Mouse (Mus musculus): Measurements from ENCODE around the gene Hddc3. TPM values are rescaled to one million over a fixed set of nuclear protein-coding genes. Genes with fewer than 3 reads are reported as not detected.
A peak's percentile ranks its signal among the peaks of the same experiment; 100 is the strongest.
"Not testable (repeated sequence)": the region's sequence is repeated elsewhere in the genome, so short reads cannot be mapped to it uniquely, and the experiment has no call there.

Hddc3 gene
- polyA plus RNA-seq, 1 experiment from 2014 or later = 6.8 TPM

GRCm38 (mm10) chr7:80317439-80318115 is 25.3 kb upstream of the Hddc3 start:
- ATAC-seq = no peak
- Histone ChIP-seq H3K9me3 (replicated peaks) (no peaks in the 10 kb centered on the region), H3K27me3 (replicated peaks) (no peaks in the 10 kb centered on the region), H3K9ac (no peak overlapping the region), H3K4me2 (no peak overlapping the region), H3K4me3 (no peak overlapping the region), H3K36me3 (peaks cover 84% of the 10 kb centered on the region), H3K27ac (no peak overlapping the region), H3K4me1 (peaks cover 8% of the 10 kb centered on the region)
- 71% methylated on average over 1 of the region's 1 CpGs for WGBS (ENCODE audit: insufficient replicate concordance)

GRCm38 (mm10) chr7:80318670-80319069 is 24.2 kb upstream of the Hddc3 start:
- no peak overlapping the region for H3K4me2 ChIP-seq
- H3K27me3 ChIP-seq (replicated peaks) = no peaks in the 10 kb centered on the region
- 92% methylated on average over 4 of the region's 4 CpGs for WGBS (ENCODE audit: insufficient replicate concordance)
- no peak overlapping the region for H3K4me3 ChIP-seq
- H3K27ac ChIP-seq = 0 out of 2 replicates have a peak overlapping the region, but pooled peaks have one; percentile 21
- no peak overlapping the region for H3K9ac ChIP-seq
- no peaks in the 10 kb centered on the region for H3K9me3 ChIP-seq (replicated peaks)
- no peak for ATAC-seq
- H3K4me1 ChIP-seq = peaks cover 19% of the 10 kb centered on the region
- peaks cover 73% of the 10 kb centered on the region for H3K36me3 ChIP-seq

DNA sequence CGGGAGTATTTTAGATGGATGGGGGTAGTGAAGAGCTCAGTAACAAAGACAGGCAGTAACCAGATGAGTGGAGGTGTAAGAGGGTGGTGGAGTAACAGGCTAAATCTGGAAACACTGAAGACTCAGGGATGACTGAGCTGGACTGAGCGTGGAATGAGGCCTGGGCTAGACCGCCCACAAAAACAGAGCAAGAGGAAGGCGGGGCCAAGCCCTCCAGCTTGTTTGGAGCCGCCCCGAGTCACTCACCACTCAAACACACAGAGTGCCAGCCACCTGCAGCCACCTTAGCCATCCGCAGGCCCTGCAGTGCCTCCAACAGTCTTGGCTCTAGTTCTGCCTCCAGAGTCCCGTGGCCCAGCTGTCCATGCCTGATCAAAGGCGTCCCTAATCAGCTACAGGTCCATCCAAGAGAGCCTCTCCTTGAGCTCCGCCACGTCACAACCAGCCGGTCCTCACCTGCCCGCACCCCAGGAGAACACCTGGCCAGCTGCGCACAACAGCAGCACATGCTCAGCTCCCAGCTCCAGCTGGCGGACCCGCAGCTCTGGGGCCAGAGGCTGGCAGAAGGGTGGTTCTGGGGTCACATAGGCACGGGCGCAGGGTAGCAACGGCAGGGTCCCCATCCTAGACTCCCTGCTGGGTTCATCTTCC is 22.9 kb upstream of the Hddc3 start:
- Histone ChIP-seq H3K9ac (no peak overlapping the region), H3K27me3 (replicated peaks) (no peaks in the 10 kb centered on the region), H3K4me1 (peaks cover 21% of the 10 kb centered on the region), H3K27ac (no peak overlapping the region), H3K36me3 (peaks cover 61% of the 10 kb centered on the region), H3K4me2 (no peak overlapping the region), H3K4me3 (no peak overlapping the region), H3K9me3 (replicated peaks) (no peaks in the 10 kb centered on the region)
- no peak for ATAC-seq
- WGBS (ENCODE audit: insufficient replicate concordance) = 82% methylated on average over 19 of the region's 19 CpGs

DNA sequence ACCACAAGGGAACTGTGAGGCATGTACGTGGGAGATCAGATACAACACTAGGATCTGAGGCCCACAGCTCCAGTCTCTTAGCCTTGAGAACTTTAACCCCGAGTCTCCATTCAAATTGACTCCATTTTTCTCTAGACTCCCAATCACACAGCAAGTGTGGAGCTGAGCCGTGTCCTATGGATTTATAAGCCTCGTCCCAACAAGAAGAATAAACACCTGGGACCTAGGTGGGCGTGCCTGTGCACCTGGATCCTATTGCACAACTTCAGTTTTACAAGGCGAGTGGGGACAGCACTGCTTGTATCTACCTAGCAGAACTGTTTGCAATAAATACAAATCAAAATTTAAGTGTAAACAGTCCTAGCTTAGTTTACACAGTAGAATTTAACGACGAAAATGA is 19.6 kb upstream of the Hddc3 start:
- peaks cover 62% of the 10 kb centered on the region for H3K36me3 ChIP-seq
- 13% methylated on average over 8 of the region's 8 CpGs for WGBS (ENCODE audit: insufficient replicate concordance)
- H3K27me3 ChIP-seq (replicated peaks) = no peaks in the 10 kb centered on the region
- H3K27ac ChIP-seq = peak overlapping the region; percentile 74
- H3K4me2 ChIP-seq = peak overlapping the region; percentile 87
- H3K9ac ChIP-seq = peak overlapping the region; percentile 76
- H3K4me1 ChIP-seq = peaks cover 25% of the 10 kb centered on the region
- peak overlapping the region; percentile 69 for H3K4me3 ChIP-seq
- ATAC-seq = no peak
- no peaks in the 10 kb centered on the region for H3K9me3 ChIP-seq (replicated peaks)

- WGBS (ENCODE audit: insufficient replicate concordance) = 2% methylated on average over 38 of the region's 38 CpGs
- H3K9me3 ChIP-seq (replicated peaks) = no peaks in the 10 kb centered on the region
- H3K27ac ChIP-seq = peak within 1 kb of the TSS; percentile 74
- peak within 1 kb of the TSS; percentile 76 for H3K9ac ChIP-seq
- peaks cover 62% of the 10 kb centered on the region for H3K36me3 ChIP-seq
- no peaks in the 10 kb centered on the region for H3K27me3 ChIP-seq (replicated peaks)
- H3K4me1 ChIP-seq = peaks cover 25% of the 10 kb centered on the region
- peak within 1 kb of the TSS; percentile 87 for H3K4me2 ChIP-seq
- H3K4me3 ChIP-seq = peak within 1 kb of the TSS; percentile 69
- peak; percentile 99 for ATAC-seq
These were observed 18.7 kb upstream of the Hddc3 start, which contains the start of gene Rccd1 for GRCm38 (mm10) chr7:80324043-80324815. Rccd1 (minus strand) TSS chr7:80324454.

- Histone ChIP-seq H3K4me1 (peaks cover 25% of the 10 kb centered on the region), H3K4me3 (peak overlapping the region; percentile 69; the same call in 1 of the 2 replicates), H3K27ac (peak overlapping the region; percentile 74), H3K9ac (0 out of 2 replicates have a peak overlapping the region, but pooled peaks have one; percentile 8), H3K4me2 (peak overlapping the region; percentile 87), H3K36me3 (peaks cover 62% of the 10 kb centered on the region)
- not testable (repeated sequence) for ATAC-seq; H3K9me3 ChIP-seq (replicated peaks); H3K27me3 ChIP-seq (replicated peaks)
- WGBS (ENCODE audit: insufficient replicate concordance) = 36% methylated on average over 5 of the region's 5 CpGs
These were observed 18.1 kb upstream of the Hddc3 start for GRCm38 (mm10) chr7:80324816-80325119.

DNA sequence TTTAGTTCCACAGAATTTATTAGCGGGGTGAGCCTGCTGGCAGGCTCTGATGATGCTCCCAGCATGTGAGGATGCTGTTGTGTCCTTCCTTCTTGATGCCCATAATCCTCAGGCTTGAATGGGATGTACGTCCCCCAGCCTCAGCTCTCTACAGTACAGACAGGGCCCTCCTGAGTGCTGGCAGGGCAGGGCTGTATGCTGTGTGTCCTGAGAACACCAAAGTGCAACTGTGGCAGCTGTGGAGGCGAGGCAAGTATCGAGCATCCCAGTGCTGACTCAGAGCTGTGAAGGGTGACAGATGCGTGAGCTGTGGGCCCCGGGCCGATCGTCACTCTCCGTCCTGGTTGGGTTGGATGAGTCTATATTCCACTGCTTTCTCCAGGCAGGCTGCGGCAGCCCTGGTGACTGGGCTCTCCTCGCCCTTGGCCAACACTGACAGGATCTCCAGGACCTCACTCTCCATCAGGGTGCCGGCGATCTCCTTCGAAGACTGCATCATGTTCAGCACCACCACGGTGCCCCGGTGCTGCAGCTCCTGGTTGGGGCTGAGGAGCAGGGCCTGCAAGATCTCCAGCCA is 17.5 kb upstream of the Hddc3 start:
- peaks cover 25% of the 10 kb centered on the region for H3K4me1 ChIP-seq
- no peak for ATAC-seq
- 89% methylated on average over 16 of the region's 16 CpGs for WGBS (ENCODE audit: insufficient replicate concordance)
- peaks cover 62% of the 10 kb centered on the region for H3K36me3 ChIP-seq
- no peak overlapping the region for H3K4me3 ChIP-seq
- no peaks in the 10 kb centered on the region for H3K27me3 ChIP-seq (replicated peaks)
- 0 out of 2 replicates have a peak overlapping the region, but pooled peaks have one; percentile 8 for H3K9ac ChIP-seq
- H3K4me2 ChIP-seq = peak overlapping the region; percentile 87; the same call in 1 of the 2 replicates
- no peaks in the 10 kb centered on the region for H3K9me3 ChIP-seq (replicated peaks)
- H3K27ac ChIP-seq = peak overlapping the region; percentile 18

- no peak for ATAC-seq
- 90% methylated on average over 19 of the region's 19 CpGs for WGBS (ENCODE audit: insufficient replicate concordance)
- Histone ChIP-seq H3K27ac (no peak overlapping the region), H3K4me1 (peaks cover 25% of the 10 kb centered on the region), H3K4me2 (no peak overlapping the region), H3K27me3 (replicated peaks) (no peaks in the 10 kb centered on the region), H3K4me3 (no peak overlapping the region), H3K36me3 (peaks cover 62% of the 10 kb centered on the region), H3K9me3 (replicated peaks) (no peaks in the 10 kb centered on the region), H3K9ac (no peak overlapping the region)
These were observed 16.8 kb upstream of the Hddc3 start for GRCm38 (mm10) chr7:80326076-80326475.

GRCm38 (mm10) chr7:80330278-80330677 is 12.6 kb upstream of the Hddc3 start:
- no peaks in the 10 kb centered on the region for H3K9me3 ChIP-seq (replicated peaks)
- H3K27ac ChIP-seq = no peak overlapping the region
- H3K4me1 ChIP-seq = peaks cover 2% of the 10 kb centered on the region
- H3K4me2 ChIP-seq = no peak overlapping the region
- peaks cover 99% of the 10 kb centered on the region for H3K36me3 ChIP-seq
- no peak overlapping the region for H3K9ac ChIP-seq
- H3K4me3 ChIP-seq = no peak overlapping the region
- WGBS (ENCODE audit: insufficient replicate concordance) = 83% methylated on average over 8 of the region's 8 CpGs
- no peaks in the 10 kb centered on the region for H3K27me3 ChIP-seq (replicated peaks)
- no peak for ATAC-seq

DNA sequence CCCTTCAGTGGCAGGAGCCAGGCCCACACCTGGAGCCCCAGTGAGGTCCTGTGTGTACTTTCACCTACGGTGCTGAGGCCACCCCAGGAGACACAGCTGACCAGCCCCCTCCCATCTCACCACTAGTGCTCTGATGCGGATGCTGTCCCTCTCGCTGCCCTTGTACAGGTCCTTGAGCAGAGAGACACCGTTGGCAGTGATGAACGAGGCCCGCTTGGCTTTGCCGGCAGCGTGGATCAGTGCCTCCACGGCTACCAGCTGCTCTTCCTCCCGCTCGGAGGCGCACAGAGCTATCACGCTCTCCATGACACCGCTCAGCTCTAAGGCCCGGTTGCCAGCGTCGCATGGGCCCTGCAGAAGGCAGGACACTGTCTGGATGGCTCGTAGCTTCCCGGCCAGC is 11.5 kb upstream of the Hddc3 start:
- no peak for ATAC-seq
- no peak overlapping the region for H3K27ac ChIP-seq
- no peak overlapping the region for H3K9ac ChIP-seq
- H3K27me3 ChIP-seq (replicated peaks) = no peaks in the 10 kb centered on the region
- H3K36me3 ChIP-seq = peaks cover 99% of the 10 kb centered on the region
- H3K4me1 ChIP-seq = no peaks in the 10 kb centered on the region
- H3K9me3 ChIP-seq (replicated peaks) = no peaks in the 10 kb centered on the region
- 91% methylated on average over 19 of the region's 19 CpGs for WGBS (ENCODE audit: insufficient replicate concordance)
- H3K4me2 ChIP-seq = no peak overlapping the region
- no peak overlapping the region for H3K4me3 ChIP-seq

DNA sequence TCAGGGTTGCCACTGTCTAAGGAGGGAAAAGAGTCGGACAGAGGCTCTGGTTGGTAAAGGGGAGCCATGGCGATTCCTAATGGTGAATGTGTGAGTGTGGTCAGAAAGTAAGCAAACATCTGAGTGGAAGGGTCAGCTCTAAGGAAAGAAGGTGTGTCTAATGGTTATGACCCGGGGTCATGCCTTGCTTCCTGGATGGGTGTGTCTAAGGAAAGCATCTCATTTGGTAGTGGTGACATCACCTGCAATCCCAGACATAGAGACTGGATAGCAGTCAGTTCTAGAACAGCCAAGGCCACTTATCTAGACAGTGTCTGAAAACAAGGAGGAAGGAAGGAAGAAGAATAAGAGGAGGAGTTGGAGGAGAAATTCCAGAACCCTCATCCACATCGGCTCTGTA is 8.1 kb upstream of the Hddc3 start:
- H3K9ac ChIP-seq = no peak overlapping the region
- H3K4me3 ChIP-seq = no peak overlapping the region
- ATAC-seq = no peak
- peaks cover 9% of the 10 kb centered on the region for H3K4me1 ChIP-seq
- no peak overlapping the region for H3K27ac ChIP-seq
- H3K36me3 ChIP-seq = peaks cover 82% of the 10 kb centered on the region
- no peak overlapping the region for H3K4me2 ChIP-seq
- 75% methylated on average over 4 of the region's 4 CpGs for WGBS (ENCODE audit: insufficient replicate concordance)
- H3K9me3 ChIP-seq (replicated peaks) = no peaks in the 10 kb centered on the region
- no peaks in the 10 kb centered on the region for H3K27me3 ChIP-seq (replicated peaks)

GRCm38 (mm10) chr7:80336932-80337331 is 6.0 kb upstream of the Hddc3 start:
- Histone ChIP-seq H3K27ac (no peak overlapping the region), H3K9ac (no peak overlapping the region), H3K4me3 (no peak overlapping the region), H3K4me1 (peaks cover 24% of the 10 kb centered on the region), H3K27me3 (replicated peaks) (no peaks in the 10 kb centered on the region), H3K36me3 (peaks cover 61% of the 10 kb centered on the region), H3K4me2 (no peak overlapping the region), H3K9me3 (replicated peaks) (no peaks in the 10 kb centered on the region)
- no peak for ATAC-seq
- 75% methylated on average over 3 of the region's 3 CpGs for WGBS (ENCODE audit: insufficient replicate concordance)

Measured in liver, embryonic 12.5 days (tissue).